ENCODE assay signal across 15 mouse cellular contexts in the genomic region with DNA sequence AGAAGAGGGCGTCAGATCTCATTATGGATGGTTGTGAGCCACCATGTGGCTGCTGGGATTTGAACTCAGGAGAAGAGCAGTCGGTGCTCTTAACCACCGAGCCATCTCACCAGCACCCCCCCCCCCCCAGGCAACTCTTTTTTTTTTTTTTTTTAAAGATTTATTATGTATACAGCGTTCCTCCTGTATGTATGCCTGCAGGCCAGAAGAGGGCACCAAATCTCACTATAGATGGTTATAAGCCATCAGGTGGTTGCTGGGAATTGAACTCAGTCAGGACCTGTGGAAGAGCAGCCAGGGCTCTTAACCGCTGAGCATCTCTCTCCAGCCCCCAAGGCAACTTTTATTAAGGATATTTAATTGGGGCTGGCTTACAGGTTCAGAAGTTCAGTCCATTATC. TPM values are rescaled to one million over a fixed set of nuclear protein-coding genes. Genes with fewer than 3 reads are reported as not detected.
"Had no signal": no experiment of that assay in that cellular context is flagged by ENCODE, and none has a peak within 500 bp of the region (broad histone marks: within the 10 kb centered on the region; RNA-seq: fewer than 3 reads in every experiment).

No protein-coding gene starts in this region.

- H3K4me1 ChIP-seq: megakaryocyte, embryonic 14.5 days had no signal

- H3K9me3 ChIP-seq: limb, embryonic 12.5 days; liver, embryonic 15.5 days; megakaryocyte, embryonic 14.5 days had no signal

- H3K4me2 ChIP-seq: limb, embryonic 12.5 days; liver, embryonic 15.5 days; lung, embryonic 14.5 days; midbrain, embryonic 11.5 days had no signal

- ATAC-seq: intestine, postnatal 0 days; midbrain, embryonic 16.5 days had no signal

- H3K9ac ChIP-seq: limb, embryonic 12.5 days; liver, embryonic 15.5 days; lung, embryonic 14.5 days had no signal

- H3K36me3 ChIP-seq: liver, embryonic 15.5 days had no signal

- H3K27ac ChIP-seq: limb, embryonic 12.5 days; liver, embryonic 15.5 days; macrophage had no signal

- DNase-seq: kidney, postnatal 25 days; layer of hippocampus, adult 9-11 months; liver; lung, embryonic 14.5 days; lung, postnatal 14 days; right cerebral cortex, adult 18-20 months; right cerebral cortex, postnatal 25 days; thymus, postnatal 14 days had no signal

- H3K4me3 ChIP-seq: limb, embryonic 12.5 days; liver, embryonic 15.5 days; megakaryocyte, embryonic 14.5 days had no signal

RNA-seq across cellular contexts. Expression of a gene that starts 5.4 kb away (rescaled TPM):
- polyA plus RNA-seq: macrophage had no signal
